Mouse (Mus musculus) lung, postnatal 0 days (tissue): Measurements from ENCODE around the gene Vil1. TPM values are rescaled to one million over a fixed set of nuclear protein-coding genes. Genes with fewer than 3 reads are reported as not detected.

ENCODE experiments used
- ATAC-seq: fragments of 200-750 bp; cut with Nextera tagmentation; 2 replicates; pipeline ENCODE4 v1.8.0; 2017; ENCODE audit warnings: moderate library complexity
- DNase-seq: peaks from one replicate; pipeline ENCODE4 v3.0.0-alpha.2; 2016; ENCODE audit warnings: low spot score
- H3K27ac ChIP-seq: fragments of 300-500 bp; sonication (generic); 2 replicates; pipeline ENCODE4 v1.5.1; 2014; ENCODE audit warnings: antibody characterized with exemption, mild to moderate bottlenecking, low read length, mixed read lengths
- H3K27me3 ChIP-seq: fragments of 300-500 bp; sonication (generic); replicated peaks from 2 replicates; pipeline ENCODE4 v1.6.1; 2014; ENCODE audit warnings: low read length, mixed read lengths; ENCODE audit not compliant: insufficient read depth
- H3K36me3 ChIP-seq: fragments of 300-500 bp; sonication (generic); 2 replicates; pipeline ENCODE4 v1.6.1; 2014; ENCODE audit warnings: low read length, mixed read lengths; ENCODE audit not compliant: insufficient read depth
- H3K4me1 ChIP-seq: fragments of 300-500 bp; sonication (generic); 2 replicates; pipeline ENCODE4 v1.6.1; 2014; ENCODE audit warnings: antibody characterized with exemption, low read depth, low read length, mixed read lengths; ENCODE audit not compliant: insufficient read depth
- H3K4me2 ChIP-seq: fragments of 300-500 bp; sonication (generic); replicated peaks from 2 replicates; pipeline ENCODE4 v1.6.1; 2014; ENCODE audit warnings: low read depth, mild to moderate bottlenecking, low read length, moderate library complexity, mixed read lengths
- H3K4me3 ChIP-seq: fragments of 300-500 bp; sonication (generic); 2 replicates; pipeline ENCODE4 v1.5.1; 2014; ENCODE audit warnings: low read depth, low read length
- H3K9ac ChIP-seq: fragments of 300-500 bp; sonication (generic); replicated peaks from 2 replicates; pipeline ENCODE4 v1.6.1; 2014; ENCODE audit warnings: low read depth, mild to moderate bottlenecking
- H3K9me3 ChIP-seq: fragments of 300-500 bp; sonication (generic); 2 replicates; pipeline ENCODE4 v1.6.1; 2016; ENCODE audit warnings: low read length, mixed read lengths
- CTCF ChIP-seq: IDR thresholded peaks from 2 replicates; pipeline ENCODE4 v1.5.1; 2016; ENCODE audit warnings: antibody characterized with exemption, mild to moderate bottlenecking
- EP300 ChIP-seq: IDR thresholded peaks from 2 replicates; pipeline ENCODE4 v1.6.1; 2016; ENCODE audit warnings: antibody characterized with exemption, mild to moderate bottlenecking, control low read depth
- WGBS: fragments of 180-500 bp; shearing (Covaris S2); extraction: QIAGEN DNeasy Blood & Tissue Kit; methylation state at CpG from one replicate; pipeline ENCODE4 v1.1.7; 2014; 5-methylcytosine and 5-hydroxymethylcytosine counted together
- polyA plus RNA-seq: library from polyadenylated mRNA; unstranded; fragments of >200 nt; fragmentation: Nextera tagmentation; extraction: Ambion mirVana; gene quantifications from 2 replicates; pipeline ENCODE4 v1.2.1, GENCODE M21; 2015

Vil1 gene
- polyA plus RNA-seq, 1 experiment from 2014 or later = 0.75 TPM

DNA sequence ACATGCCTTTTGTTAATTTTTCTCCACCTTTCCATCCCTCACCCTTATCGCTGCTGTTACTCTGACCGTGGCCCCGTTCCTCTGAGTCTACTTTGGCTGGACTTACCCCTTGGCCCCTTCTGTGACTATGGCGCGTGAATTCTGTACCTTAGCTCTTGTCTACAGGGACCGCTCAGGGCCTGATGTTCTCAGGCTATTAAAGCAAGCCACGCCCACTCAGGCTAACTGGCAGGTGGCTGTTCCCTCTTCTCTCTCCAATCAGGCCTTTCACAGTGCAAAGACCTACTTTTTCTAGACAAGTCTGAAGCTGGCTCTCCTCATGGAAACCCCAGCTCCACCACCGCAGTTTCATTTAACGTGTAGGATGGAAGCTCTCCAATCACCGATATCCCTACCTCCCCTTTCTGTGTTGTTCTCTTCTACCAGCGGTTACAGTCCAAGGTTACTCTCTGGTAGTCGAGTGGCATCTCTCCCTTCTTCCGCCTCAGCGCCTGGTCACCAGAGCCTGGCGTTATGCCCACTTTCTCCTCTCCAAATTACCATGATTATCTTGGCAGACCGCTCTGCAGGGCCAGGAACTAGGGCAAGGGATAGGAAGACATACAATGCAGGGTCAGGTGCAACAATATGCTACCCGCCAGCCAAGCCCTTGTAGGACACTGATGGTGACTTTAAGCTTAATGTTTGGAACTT is 9.7 kb downstream of the Vil1 start:
- H3K4me3 ChIP-seq = no peak overlapping the region
- TF ChIP-seq CTCF (no peak), EP300 (no peak)
- no peaks in the 10 kb centered on the region for H3K9me3 ChIP-seq
- H3K4me1 ChIP-seq = no peaks in the 10 kb centered on the region
- no peak overlapping the region for H3K4me2 ChIP-seq
- no peaks in the 10 kb centered on the region for H3K27me3 ChIP-seq
- no peak for DNase-seq
- no peaks in the 10 kb centered on the region for H3K36me3 ChIP-seq
- no peak overlapping the region for H3K27ac ChIP-seq
- ATAC-seq = 0 out of 2 replicates have a peak, but pooled peaks have one; percentile 2
- 61% methylated on average over 17 of the region's 17 CpGs for WGBS
- no peak overlapping the region for H3K9ac ChIP-seq

DNA sequence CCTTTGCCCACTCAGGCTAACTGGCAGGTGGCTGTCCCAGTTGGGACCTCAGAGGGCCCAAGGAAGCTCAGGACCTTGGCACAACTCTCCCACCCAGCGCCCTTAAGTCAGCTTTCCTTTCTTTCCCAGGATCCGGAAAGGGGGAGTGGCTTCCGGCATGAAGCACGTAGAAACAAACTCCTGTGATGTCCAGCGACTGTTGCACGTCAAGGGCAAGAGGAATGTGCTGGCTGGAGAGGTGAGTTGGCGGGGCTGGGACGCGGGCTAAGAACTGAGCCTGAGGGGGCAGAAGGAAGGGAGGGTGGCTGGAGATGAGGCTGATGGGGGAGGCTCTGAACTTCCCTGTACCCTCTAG is 10.2 kb downstream of the Vil1 start:
- no peak overlapping the region for H3K4me2 ChIP-seq
- no peaks in the 10 kb centered on the region for H3K36me3 ChIP-seq
- ATAC-seq = peak; percentile 42; the same call in 1 of the 2 replicates
- H3K9ac ChIP-seq = no peak overlapping the region
- TF ChIP-seq EP300 (no peak), CTCF (no peak)
- DNase-seq = no peak
- H3K9me3 ChIP-seq = no peaks in the 10 kb centered on the region
- no peaks in the 10 kb centered on the region for H3K4me1 ChIP-seq
- H3K4me3 ChIP-seq = no peak overlapping the region
- 46% methylated on average over 9 of the region's 9 CpGs for WGBS
- H3K27ac ChIP-seq = no peak overlapping the region
- H3K27me3 ChIP-seq = no peaks in the 10 kb centered on the region

DNA sequence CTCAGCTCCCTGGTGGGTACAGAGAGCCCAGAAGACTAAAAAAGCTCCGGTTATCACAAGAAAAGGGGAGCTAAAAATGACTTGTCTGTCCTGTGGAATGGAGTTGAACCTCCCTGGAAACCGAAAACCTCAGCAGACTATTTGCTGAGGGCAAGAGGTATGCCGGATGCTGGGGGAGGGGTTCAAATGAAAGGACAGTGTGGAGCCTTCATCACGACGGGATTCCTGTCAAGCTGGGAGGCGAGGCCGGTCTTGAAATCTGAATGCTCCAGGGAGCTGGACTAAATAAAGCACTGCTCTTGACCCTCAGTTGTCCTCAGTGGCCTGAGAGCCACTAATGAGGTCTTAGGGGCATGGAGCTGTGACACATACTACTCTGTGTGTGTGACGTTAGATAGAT is 14.0 kb downstream of the Vil1 start:
- H3K4me3 ChIP-seq = no peak overlapping the region
- no peak for ATAC-seq
- no peak overlapping the region for H3K4me2 ChIP-seq
- TF ChIP-seq CTCF = no peak
- no peak for TF ChIP-seq EP300
- H3K4me1 ChIP-seq = no peaks in the 10 kb centered on the region
- H3K36me3 ChIP-seq = no peaks in the 10 kb centered on the region
- no peak for DNase-seq
- no peak overlapping the region for H3K9ac ChIP-seq
- no peak overlapping the region for H3K27ac ChIP-seq
- no peaks in the 10 kb centered on the region for H3K27me3 ChIP-seq
- no peaks in the 10 kb centered on the region for H3K9me3 ChIP-seq
- 27% methylated on average over 8 of the region's 8 CpGs for WGBS

DNA sequence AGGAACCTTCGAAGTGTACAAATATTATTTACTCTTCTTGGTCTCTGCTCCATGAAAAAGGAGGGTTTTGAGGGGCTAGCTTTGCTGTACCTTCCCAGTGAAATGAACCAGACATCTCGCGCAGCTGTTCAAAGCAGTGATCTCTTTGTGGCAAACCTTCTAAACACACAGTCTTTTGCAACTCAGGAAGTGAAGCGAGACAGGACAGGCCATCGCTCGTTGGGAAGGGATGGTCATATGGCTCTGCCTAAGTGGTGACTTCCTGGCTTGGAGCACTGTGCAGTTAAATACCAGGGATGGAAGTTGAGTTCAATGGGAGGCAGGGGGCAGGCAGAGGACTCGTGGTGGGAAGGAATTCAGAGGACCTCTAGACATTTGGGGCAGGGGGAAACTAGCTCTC is 16.7 kb downstream of the Vil1 start:
- no peak overlapping the region for H3K9ac ChIP-seq
- TF ChIP-seq CTCF (no peak), EP300 (no peak)
- no peak for DNase-seq
- no peak overlapping the region for H3K4me3 ChIP-seq
- ATAC-seq = no peak
- H3K9me3 ChIP-seq = no peaks in the 10 kb centered on the region
- H3K4me1 ChIP-seq = no peaks in the 10 kb centered on the region
- H3K36me3 ChIP-seq = no peaks in the 10 kb centered on the region
- H3K27me3 ChIP-seq = no peaks in the 10 kb centered on the region
- H3K4me2 ChIP-seq = no peak overlapping the region
- no peak overlapping the region for H3K27ac ChIP-seq
- 55% methylated on average over 7 of the region's 7 CpGs for whole genome bisulfite sequencing

DNA sequence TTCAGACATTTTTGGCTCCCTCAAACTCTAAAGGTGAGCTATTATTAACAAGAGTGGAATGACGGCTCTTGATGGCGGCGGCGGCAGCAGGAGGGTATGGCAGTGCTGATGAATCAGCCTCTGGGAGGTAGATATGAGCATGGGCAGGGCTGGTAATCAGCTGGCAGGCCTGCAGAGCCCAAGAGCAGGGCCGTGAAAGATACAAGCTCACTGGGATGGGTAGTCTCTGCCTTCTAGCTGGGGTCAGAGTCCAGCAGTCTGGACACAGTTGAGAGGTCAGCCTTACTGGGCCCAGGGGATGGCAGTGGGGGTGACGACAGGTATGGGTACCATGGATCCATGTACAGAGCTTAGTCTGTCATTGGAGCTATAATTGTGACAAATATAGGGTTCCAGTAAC is 24.0 kb downstream of the Vil1 start:
- no peak for ATAC-seq
- 83% methylated on average over 6 of the region's 6 CpGs for WGBS
- Histone ChIP-seq H3K9me3 (no peaks in the 10 kb centered on the region), H3K27me3 (no peaks in the 10 kb centered on the region), H3K4me2 (no peak overlapping the region), H3K36me3 (no peaks in the 10 kb centered on the region; the same call in 1 of the 2 replicates), H3K27ac (no peak overlapping the region), H3K4me1 (no peaks in the 10 kb centered on the region), H3K4me3 (no peak overlapping the region), H3K9ac (no peak overlapping the region)
- DNase-seq = no peak
- TF ChIP-seq EP300 = no peak
- no peak for TF ChIP-seq CTCF

DNA sequence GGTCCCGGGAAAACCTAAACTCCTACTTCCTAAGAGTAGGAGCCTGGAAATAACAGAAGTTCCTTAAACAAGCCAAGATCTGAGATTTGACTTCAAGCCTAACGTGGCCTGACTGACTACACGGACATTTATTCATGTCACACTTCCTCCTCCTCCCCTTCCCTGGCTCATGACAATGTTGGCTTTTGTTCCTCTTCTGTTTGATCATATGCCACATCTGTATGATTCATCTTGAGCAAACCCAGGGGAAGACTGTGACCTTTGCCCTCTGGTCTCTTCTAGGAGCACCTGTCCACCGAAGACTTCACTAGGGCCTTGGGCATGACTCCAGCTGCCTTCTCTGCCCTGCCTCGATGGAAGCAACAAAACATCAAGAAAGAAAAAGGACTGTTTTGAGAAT is 25.4 kb downstream of the Vil1 start:
- H3K9ac ChIP-seq = no peak overlapping the region
- H3K9me3 ChIP-seq = no peaks in the 10 kb centered on the region
- H3K4me1 ChIP-seq = no peaks in the 10 kb centered on the region
- H3K27ac ChIP-seq = no peak overlapping the region
- no peaks in the 10 kb centered on the region for H3K27me3 ChIP-seq
- no peak overlapping the region for H3K4me3 ChIP-seq
- H3K36me3 ChIP-seq = no peaks in the 10 kb centered on the region; the same call in 1 of the 2 replicates
- WGBS = 28% methylated on average over 5 of the region's 5 CpGs
- TF ChIP-seq EP300 = no peak
- TF ChIP-seq CTCF = no peak
- no peak overlapping the region for H3K4me2 ChIP-seq
- DNase-seq (peak; percentile 45), ATAC-seq (no peak)

DNA sequence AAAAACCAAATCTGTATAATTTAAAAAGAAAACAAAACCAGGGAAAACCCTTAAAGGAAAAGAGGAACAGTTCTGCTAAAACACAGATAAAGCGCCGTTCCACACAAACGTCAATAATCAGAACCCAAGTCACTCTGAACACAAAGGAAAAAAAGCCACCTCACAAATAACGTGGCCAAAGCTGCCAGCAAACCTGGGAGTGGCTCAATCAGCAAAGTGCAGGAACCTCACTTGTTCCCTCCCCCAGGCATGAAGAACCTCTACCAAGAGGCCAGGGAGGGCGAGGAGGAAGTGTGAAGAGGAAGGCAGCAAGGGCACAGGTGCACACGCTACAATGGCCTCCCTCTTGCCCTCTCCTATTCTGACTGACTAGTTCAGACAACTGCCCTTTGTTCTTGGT is 26.4 kb downstream of the Vil1 start:
- ATAC-seq = peak; percentile 34; the same call in 1 of the 2 replicates
- WGBS = 55% methylated on average over 6 of the region's 6 CpGs
- Histone ChIP-seq H3K36me3 (peaks cover 4% of the 10 kb centered on the region; the same call in 1 of the 2 replicates), H3K9ac (no peak overlapping the region), H3K4me3 (no peak overlapping the region), H3K4me1 (no peaks in the 10 kb centered on the region), H3K4me2 (no peak overlapping the region), H3K9me3 (no peaks in the 10 kb centered on the region), H3K27me3 (no peaks in the 10 kb centered on the region), H3K27ac (no peak overlapping the region)
- DNase-seq = peak; percentile 64
- TF ChIP-seq EP300 (no peak), CTCF (no peak)
